Mouse (Mus musculus): ENCODE data around the gene Acsl5. TPM values are rescaled to one million over a fixed set of nuclear protein-coding genes. Genes with fewer than 3 reads are reported as not detected.

Gene Acsl5
- polyA plus RNA-seq, 1 experiment from 2014 or later = 414 TPM

DNA sequence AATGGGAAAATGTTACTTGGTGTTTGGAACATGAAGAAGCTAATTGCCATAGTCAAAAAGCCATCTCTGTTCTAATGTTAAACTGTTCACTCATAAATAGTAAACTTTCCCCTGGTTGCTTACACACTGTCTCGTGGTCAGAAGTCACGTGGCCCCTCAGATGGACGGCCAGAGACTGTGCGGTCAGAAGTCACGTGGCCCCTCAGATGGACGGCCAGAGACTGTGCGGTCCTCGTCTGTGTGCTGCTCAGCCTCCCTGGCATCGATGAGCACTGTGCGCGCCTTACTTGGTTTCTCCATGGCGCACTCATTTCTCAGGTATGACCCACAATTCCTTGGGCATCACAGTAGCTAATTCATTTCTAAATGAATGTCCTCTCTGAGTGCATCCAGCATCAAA, 84.7 kb downstream of the Acsl5 start:
- 88% methylated on average over 12 of the region's 12 CpGs for WGBS (ENCODE audit: insufficient replicate concordance)
- ATAC-seq (no peak), DNase-seq (no peak)
- no peak for TF ChIP-seq CTCF (IDR thresholded peaks at IDR 0.05; ENCODE audit: low read depth)
- no peak for TF ChIP-seq EP300 (IDR thresholded peaks at IDR 0.05; ENCODE audit: low read depth)
- Histone ChIP-seq H3K9ac (replicated peaks) (no peak overlapping the region), H3K36me3 (replicated peaks; ENCODE audit: insufficient read depth, low read length) (peaks cover 11% of the 10 kb centered on the region; the same call in 1 of the 2 replicates), H3K4me1 (ENCODE audit: insufficient read depth) (no peaks in the 10 kb centered on the region), H3K27me3 (ENCODE audit: insufficient read depth, low read length) (no peaks in the 10 kb centered on the region), H3K9me3 (ENCODE audit: low read length) (no peaks in the 10 kb centered on the region), H3K4me3 (ENCODE audit: low read depth, low read length) (no peak overlapping the region), H3K27ac (ENCODE audit: low read depth) (no peak overlapping the region), H3K4me2 (ENCODE audit: low read depth, low read length) (no peak overlapping the region)

DNA sequence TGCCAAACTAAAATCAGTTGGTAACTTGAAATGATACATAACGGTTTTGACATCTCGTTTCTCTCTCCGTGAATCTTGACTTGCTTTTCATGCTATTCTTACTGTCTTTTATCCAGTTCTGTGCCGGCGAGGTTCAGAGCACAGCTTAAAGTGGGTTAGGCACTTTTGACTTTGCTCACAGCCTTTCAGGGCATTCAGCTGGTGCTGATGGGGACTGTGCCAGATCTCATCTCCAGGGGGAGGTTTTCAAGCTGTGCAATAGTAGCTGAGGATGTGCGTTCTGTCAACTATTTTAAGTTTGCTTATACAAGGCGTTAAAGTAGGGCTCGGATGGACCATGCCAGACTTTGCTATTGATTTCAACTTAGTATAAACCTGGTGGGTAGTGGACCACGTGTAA, 85.3 kb downstream of the Acsl5 start:
- 84% methylated on average over 9 of the region's 9 CpGs for WGBS (ENCODE audit: insufficient replicate concordance)

DNA sequence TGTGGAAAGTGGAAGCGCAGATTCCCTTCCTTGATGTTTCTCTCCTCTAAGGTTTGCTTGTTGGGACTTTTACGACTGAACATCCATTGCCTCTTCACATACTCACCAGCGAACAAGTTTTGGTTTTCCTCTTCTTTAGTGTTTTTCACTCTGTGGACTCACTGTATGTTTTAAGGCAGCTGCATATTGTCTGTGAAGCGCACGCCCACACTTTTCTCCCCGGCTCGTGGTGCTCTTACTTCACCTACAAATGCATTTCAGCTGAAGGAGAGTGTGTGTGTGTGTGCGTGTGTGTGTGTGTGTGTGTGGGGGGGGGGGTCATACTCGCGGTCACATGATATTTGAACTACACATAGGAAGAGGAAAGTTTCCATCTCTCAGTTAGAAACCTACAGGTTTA, 85.9 kb downstream of the Acsl5 start:
- TF ChIP-seq CTCF (IDR thresholded peaks at IDR 0.05; ENCODE audit: low read depth) = no peak
- TF ChIP-seq EP300 (IDR thresholded peaks at IDR 0.05; ENCODE audit: low read depth) = no peak
- 88% methylated on average over 10 of the region's 10 CpGs for WGBS (ENCODE audit: insufficient replicate concordance)
- no peak for ATAC-seq
- Histone ChIP-seq H3K9me3 (ENCODE audit: low read length) (no peaks in the 10 kb centered on the region), H3K4me2 (ENCODE audit: low read depth, low read length) (no peak overlapping the region), H3K9ac (replicated peaks) (no peak overlapping the region), H3K27ac (ENCODE audit: low read depth) (no peak overlapping the region), H3K4me3 (ENCODE audit: low read depth, low read length) (no peak overlapping the region), H3K27me3 (ENCODE audit: insufficient read depth, low read length) (no peaks in the 10 kb centered on the region), H3K36me3 (replicated peaks; ENCODE audit: insufficient read depth, low read length) (peaks cover 5% of the 10 kb centered on the region; the same call in 1 of the 2 replicates), H3K4me1 (ENCODE audit: insufficient read depth) (peaks cover 4% of the 10 kb centered on the region; the same call in 1 of the 2 replicates)
- DNase-seq = no peak

More for the DNA sequence above, 85.3 kb downstream of the Acsl5 start:
- Histone ChIP-seq H3K4me1 (ENCODE audit: insufficient read depth) (peaks cover 4% of the 10 kb centered on the region; the same call in 1 of the 2 replicates), H3K9ac (replicated peaks) (no peak overlapping the region), H3K9me3 (ENCODE audit: low read length) (no peaks in the 10 kb centered on the region), H3K4me2 (ENCODE audit: low read depth, low read length) (no peak overlapping the region), H3K27me3 (ENCODE audit: insufficient read depth, low read length) (no peaks in the 10 kb centered on the region), H3K36me3 (replicated peaks; ENCODE audit: insufficient read depth, low read length) (peaks cover 5% of the 10 kb centered on the region; the same call in 1 of the 2 replicates), H3K4me3 (ENCODE audit: low read depth, low read length) (no peak overlapping the region), H3K27ac (ENCODE audit: low read depth) (no peak overlapping the region)
- ATAC-seq (no peak), DNase-seq (no peak)
- TF ChIP-seq EP300 (IDR thresholded peaks at IDR 0.05; ENCODE audit: low read depth) (no peak), CTCF (IDR thresholded peaks at IDR 0.05; ENCODE audit: low read depth) (no peak)

GRCm38 (mm10) chr19:55340521-55340920, 88.8 kb downstream of the Acsl5 start:
- 84% methylated on average over 6 of the region's 6 CpGs for WGBS (ENCODE audit: insufficient replicate concordance)
- ATAC-seq = no peak
- H3K4me3 ChIP-seq (ENCODE audit: low read depth, low read length) = no peak overlapping the region
- no peak for DNase-seq
- H3K27ac ChIP-seq (ENCODE audit: low read depth) = no peak overlapping the region
- peaks cover 5% of the 10 kb centered on the region; the same call in 1 of the 2 replicates for H3K36me3 ChIP-seq (replicated peaks; ENCODE audit: insufficient read depth, low read length)
- H3K4me2 ChIP-seq (ENCODE audit: low read depth, low read length) = no peak overlapping the region
- peaks cover 4% of the 10 kb centered on the region; the same call in 1 of the 2 replicates for H3K4me1 ChIP-seq (ENCODE audit: insufficient read depth)
- H3K9ac ChIP-seq (replicated peaks) = no peak overlapping the region
- H3K9me3 ChIP-seq (ENCODE audit: low read length) = no peaks in the 10 kb centered on the region
- no peaks in the 10 kb centered on the region for H3K27me3 ChIP-seq (ENCODE audit: insufficient read depth, low read length)
- no peak for TF ChIP-seq CTCF (IDR thresholded peaks at IDR 0.05; ENCODE audit: low read depth)
- no peak for TF ChIP-seq EP300 (IDR thresholded peaks at IDR 0.05; ENCODE audit: low read depth)

DNA sequence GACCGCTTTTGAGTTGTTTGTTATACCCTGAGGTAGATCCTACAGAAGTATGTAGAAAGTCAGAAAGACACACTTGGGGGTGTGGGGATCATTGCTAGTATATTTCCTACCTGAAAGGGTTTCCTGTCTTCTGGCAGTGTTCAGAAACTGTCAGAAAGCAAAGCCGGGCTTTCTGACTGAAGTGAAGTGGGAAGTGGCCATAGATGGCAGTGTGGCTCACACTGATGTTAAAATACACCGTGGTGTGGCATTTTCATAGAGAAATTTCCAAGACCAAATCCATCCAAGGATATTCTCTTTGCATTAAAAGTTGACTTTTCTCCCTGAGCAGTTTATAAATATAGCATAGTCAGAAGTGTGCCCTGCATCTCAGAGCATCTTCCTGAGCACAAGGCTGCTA, 89.6 kb downstream of the Acsl5 start:
- H3K27ac ChIP-seq (ENCODE audit: low read depth) = no peak overlapping the region
- no peaks in the 10 kb centered on the region for H3K9me3 ChIP-seq (ENCODE audit: low read length)
- H3K4me3 ChIP-seq (ENCODE audit: low read depth, low read length) = no peak overlapping the region
- peaks cover 4% of the 10 kb centered on the region; the same call in 1 of the 2 replicates for H3K4me1 ChIP-seq (ENCODE audit: insufficient read depth)
- H3K36me3 ChIP-seq (replicated peaks; ENCODE audit: insufficient read depth, low read length) = peaks cover 4% of the 10 kb centered on the region; the same call in 1 of the 2 replicates
- DNase-seq = no peak
- no peak overlapping the region for H3K9ac ChIP-seq (replicated peaks)
- no peak overlapping the region for H3K4me2 ChIP-seq (ENCODE audit: low read depth, low read length)
- no peak for ATAC-seq
- WGBS (ENCODE audit: insufficient replicate concordance) = 57% methylated on average over 3 of the region's 3 CpGs
- TF ChIP-seq EP300 (IDR thresholded peaks at IDR 0.05; ENCODE audit: low read depth) (no peak), CTCF (IDR thresholded peaks at IDR 0.05; ENCODE audit: low read depth) (no peak)
- H3K27me3 ChIP-seq (ENCODE audit: insufficient read depth, low read length) = no peaks in the 10 kb centered on the region

- no peak overlapping the region for H3K4me3 ChIP-seq (ENCODE audit: low read depth, low read length)
- TF ChIP-seq CTCF (IDR thresholded peaks at IDR 0.05; ENCODE audit: low read depth) = no peak
- no peak for TF ChIP-seq EP300 (IDR thresholded peaks at IDR 0.05; ENCODE audit: low read depth)
- peak; percentile 22 for DNase-seq
- 0 out of 2 replicates have a peak overlapping the region, but pooled peaks have one; percentile 4 for H3K4me2 ChIP-seq (ENCODE audit: low read depth, low read length)
- H3K9me3 ChIP-seq (ENCODE audit: low read length) = no peaks in the 10 kb centered on the region
- H3K27me3 ChIP-seq (ENCODE audit: insufficient read depth, low read length) = no peaks in the 10 kb centered on the region
- H3K9ac ChIP-seq (replicated peaks) = peak overlapping the region; percentile 11; the same call in 1 of the 2 replicates
- 71% methylated on average over 7 of the region's 7 CpGs for WGBS (ENCODE audit: insufficient replicate concordance)
- peak overlapping the region; percentile 55 for H3K27ac ChIP-seq (ENCODE audit: low read depth)
- peak; percentile 76 for ATAC-seq
- no peaks in the 10 kb centered on the region for H3K36me3 ChIP-seq (replicated peaks; ENCODE audit: insufficient read depth, low read length)
- peaks cover 4% of the 10 kb centered on the region; the same call in 1 of the 2 replicates for H3K4me1 ChIP-seq (ENCODE audit: insufficient read depth)
Observed at GRCm38 (mm10) chr19:55342423-55342822, 90.7 kb downstream of the Acsl5 start.
